Mouse (Mus musculus) cerebellum, adult 11-12 months (tissue): Measurements from ENCODE around the gene Magel2.

ENCODE experiments used
- DNase-seq: peaks from one replicate; pipeline ENCODE4 v3.0.0; 2022

Gene Magel2

DNA sequence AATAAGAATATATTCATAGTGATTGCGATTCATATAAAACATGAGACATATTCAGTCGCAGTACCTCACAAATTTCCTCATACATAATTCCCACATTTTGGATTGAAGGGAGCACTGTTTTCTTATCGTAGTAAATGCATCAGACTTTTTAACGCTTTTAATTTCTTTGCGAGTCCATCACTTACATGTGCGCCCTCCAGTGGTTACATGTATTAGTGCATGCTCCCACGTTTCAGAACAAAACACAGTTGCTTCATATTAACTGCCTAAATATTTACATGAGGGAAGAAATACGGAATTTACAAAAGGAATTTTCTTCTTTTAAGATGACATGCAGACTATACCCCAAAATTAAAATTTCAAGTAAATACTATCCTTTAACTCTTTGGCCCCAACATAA, 51.5 kb downstream of the Magel2 start:
- no peak for DNase-seq
